18 mouse cellular contexts compared by ENCODE assay signal in the genomic region with DNA sequence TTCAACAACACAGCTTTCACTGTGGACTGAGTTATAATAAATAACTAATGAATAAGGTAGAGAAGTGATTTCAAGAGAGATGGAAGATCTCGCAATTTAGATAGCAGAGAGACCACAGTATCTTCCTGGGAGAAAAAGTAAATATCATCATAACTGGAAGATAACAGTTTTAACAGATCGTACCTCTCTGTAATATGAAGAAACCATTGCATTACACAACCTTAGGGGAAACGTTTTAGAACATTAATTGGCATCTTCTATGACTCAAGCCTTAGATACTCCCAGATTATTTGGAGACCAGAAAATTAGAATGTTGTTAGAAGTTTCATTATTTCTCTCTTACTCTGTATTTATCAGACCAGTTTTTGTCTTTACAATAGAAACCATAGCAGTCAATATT.
"Had no signal": no experiment of that assay in that cellular context is flagged by ENCODE, and none has a peak within 500 bp of the region (broad histone marks: within the 10 kb centered on the region; RNA-seq: fewer than 3 reads in every experiment).

No protein-coding gene starts in this region.

- DNase-seq: gastrocnemius, adult 2 months; gastrocnemius, postnatal 10 days; gastrocnemius, postnatal 25 days; heart, adult 11 months; heart, adult 2 months; heart, postnatal 14 days; heart, postnatal 36 days; kidney, adult 11 months; kidney, adult 2 months; kidney, adult 9 months; kidney, postnatal 14 days; kidney, postnatal 36 days; layer of hippocampus, adult 9-11 months; layer of hippocampus, postnatal 36 days; left cerebral cortex, postnatal 4 days had no signal

- ATAC-seq: hindbrain, postnatal 0 days; intestine, embryonic 16.5 days; liver, embryonic 12.5 days had no signal
